In the genomic region with DNA sequence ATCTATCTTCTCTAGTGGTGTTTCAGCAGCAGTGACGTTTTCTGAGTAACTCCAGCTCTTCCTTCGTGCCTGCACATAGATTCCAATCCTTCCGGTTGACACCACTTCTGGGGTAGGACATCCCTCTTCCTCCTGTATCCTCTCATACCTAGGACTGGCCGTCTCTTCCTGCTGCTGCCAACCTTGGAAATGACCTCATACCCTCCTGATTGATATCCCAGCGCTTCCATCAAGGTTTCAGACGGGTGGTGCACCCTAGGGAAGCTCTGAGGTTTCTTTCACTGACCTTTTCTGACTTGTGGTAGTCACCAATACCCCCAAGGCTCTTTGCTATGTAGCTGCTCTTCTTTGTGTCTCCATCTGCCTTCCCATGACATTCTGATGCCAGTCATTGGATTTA, we compare ENCODE assay signal across 26 mouse cellular contexts. TPM values are rescaled to one million over a fixed set of nuclear protein-coding genes. Genes with fewer than 3 reads are reported as not detected.
"Had no signal": no experiment of that assay in that cellular context is flagged by ENCODE, and none has a peak within 500 bp of the region (broad histone marks: within the 10 kb centered on the region; RNA-seq: fewer than 3 reads in every experiment).

No protein-coding gene starts in this region.

- DNase-seq: kidney, postnatal 25 days; layer of hippocampus, adult 9-11 months; liver; lung, adult 18-20 months; lung, postnatal 10 days; midbrain, embryonic 14.5 days; right cerebral cortex, adult 18-20 months; right cerebral cortex, postnatal 25 days; spleen, adult 18-20 months; thymus, postnatal 25 days had no signal

- H3K4me1 ChIP-seq: limb, embryonic 10.5 days; limb, embryonic 13.5 days; liver, embryonic 12.5 days; liver, embryonic 15.5 days; lung, embryonic 15.5 days; stomach, embryonic 15.5 days had no signal

- H3K27ac ChIP-seq: kidney, postnatal 0 days; layer of hippocampus, adult 2 months; limb, embryonic 10.5 days; limb, embryonic 13.5 days; liver, embryonic 12.5 days; liver, embryonic 15.5 days; lung, embryonic 15.5 days; stomach, embryonic 15.5 days had no signal

- ATAC-seq: liver, embryonic 12.5 days had no signal

- H3K4me3 ChIP-seq: layer of hippocampus, adult 2 months; limb, embryonic 10.5 days; limb, embryonic 13.5 days; liver, embryonic 12.5 days; liver, embryonic 15.5 days; lung, embryonic 15.5 days; stomach, embryonic 15.5 days had no signal

RNA-seq across cellular contexts. Expression of a gene that starts 13.7 kb away (rescaled TPM):
- total RNA-seq: layer of hippocampus, adult 2 months; layer of hippocampus, postnatal 25 days; left cerebral cortex, adult 18-20 months; left cerebral cortex, postnatal 25 days; megakaryocyte progenitor cell, adult 5-6 weeks; megakaryocyte-erythroid progenitor cell, adult 5-6 weeks; midbrain, postnatal 0 days had no signal
- polyA plus RNA-seq: limb, embryonic 10.5 days; limb, embryonic 13.5 days; lung, embryonic 15.5 days; midbrain, embryonic 11.5 days; midbrain, embryonic 14.5 days; neural tube, embryonic 11.5 days had no signal

RNA-seq across cellular contexts. Expression of a gene that starts 44.5 kb away (rescaled TPM):
- total RNA-seq: megakaryocyte-erythroid progenitor cell, adult 5-6 weeks had no signal
